Mouse (Mus musculus): ENCODE measurements around the gene Acoxl.
"Not testable (repeated sequence)": the region's sequence is repeated elsewhere in the genome, so short reads cannot be mapped to it uniquely, and the experiment has no call there.

Gene Acoxl

GRCm38 (mm10) chr2:128073603-128074002, 234.9 kb downstream of the Acoxl start:
- DNase-seq (ENCODE audit: extremely low read depth, low read depth): no peak

GRCm38 (mm10) chr2:128076936-128077335, 238.3 kb downstream of the Acoxl start:
- no peak for DNase-seq (ENCODE audit: extremely low read depth, low read depth)

DNA sequence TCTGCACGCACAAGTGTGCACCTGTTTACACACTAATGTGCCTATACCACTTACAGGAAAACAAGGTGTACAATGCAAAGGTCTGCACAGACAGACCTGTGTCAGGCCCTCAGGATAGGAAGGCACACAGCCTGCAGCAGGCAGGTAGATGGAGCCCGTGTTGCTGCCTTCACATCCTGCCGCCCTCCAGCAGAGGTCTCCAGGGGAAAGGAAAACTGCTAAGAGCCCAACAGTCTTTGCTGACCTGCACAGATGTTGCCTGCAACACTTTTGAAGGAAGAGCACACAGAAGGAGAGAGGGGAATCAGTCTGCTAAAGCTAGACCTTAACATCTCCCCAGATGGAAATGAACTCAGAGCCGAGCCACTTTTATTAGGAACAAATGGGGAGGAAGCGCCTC, 240.2 kb downstream of the Acoxl start:
- no peak for DNase-seq (ENCODE audit: extremely low read depth, low read depth)

DNA sequence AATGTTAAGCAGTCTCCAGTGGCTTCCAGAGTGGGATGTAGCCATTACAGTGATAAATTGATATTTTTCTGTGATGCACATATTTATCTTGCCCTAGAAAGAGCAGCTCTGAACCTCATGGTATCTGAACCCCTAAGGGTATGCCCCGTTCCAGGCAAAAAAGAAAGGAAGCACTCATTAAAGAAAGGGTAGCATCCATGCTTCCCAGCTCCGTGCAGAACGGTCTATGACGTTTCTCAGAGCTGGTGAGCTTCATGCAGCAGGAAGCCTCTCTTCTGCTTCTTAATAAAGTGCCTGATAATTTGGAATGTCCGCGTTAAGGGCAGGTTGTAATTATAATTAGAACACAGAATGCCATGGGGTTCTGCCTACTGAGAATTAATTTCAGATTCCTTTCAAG, 240.6 kb downstream of the Acoxl start:
- DNase-seq (ENCODE audit: extremely low read depth, low read depth): no peak

DNA sequence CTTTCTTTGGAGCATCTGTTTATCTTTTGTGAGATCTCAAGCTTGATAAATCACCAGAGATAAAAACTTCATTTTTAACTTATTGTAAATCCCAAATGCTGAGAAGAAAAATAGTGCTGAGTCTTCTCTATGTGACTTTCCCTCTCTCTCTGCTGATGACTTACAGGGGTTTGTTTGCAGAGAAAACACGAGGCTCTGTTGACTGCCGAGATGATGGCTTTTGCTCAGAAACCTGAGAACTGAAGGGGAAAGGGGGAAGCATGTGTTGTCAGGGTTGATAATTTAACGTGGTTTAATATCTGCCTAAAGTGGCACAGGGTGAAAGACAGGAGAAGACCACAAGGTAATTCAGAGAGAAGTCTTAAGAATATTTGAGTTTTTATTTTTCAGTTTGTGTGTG, 245.2 kb downstream of the Acoxl start:
- DNase-seq (ENCODE audit: extremely low read depth, low read depth): peak; percentile 72

DNA sequence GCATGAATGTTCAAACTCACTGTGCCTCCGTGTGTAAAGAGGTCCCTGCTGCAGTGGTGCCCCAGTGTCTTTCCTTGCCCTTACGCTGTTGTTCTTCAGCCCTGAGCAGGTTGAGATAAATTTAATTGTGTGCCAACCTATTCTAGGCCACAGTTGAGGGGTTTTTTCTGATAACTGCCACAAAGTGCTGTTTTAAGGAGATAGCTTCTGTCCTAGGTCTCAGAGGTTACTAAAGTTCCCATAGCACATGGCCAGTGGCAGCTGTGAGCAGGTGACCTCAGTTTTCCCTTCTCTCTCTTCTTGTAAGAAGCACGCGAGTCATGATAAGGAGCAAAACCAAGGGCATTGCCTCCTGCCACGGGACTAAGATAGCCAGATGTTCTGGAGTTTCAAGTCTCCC, 245.9 kb downstream of the Acoxl start:
- peak; percentile 99 for DNase-seq (ENCODE audit: extremely low read depth, low read depth)

- peak; percentile 94 for DNase-seq (ENCODE audit: extremely low read depth, low read depth)
Observed at GRCm38 (mm10) chr2:128085481-128085880, 246.8 kb downstream of the Acoxl start.

DNA sequence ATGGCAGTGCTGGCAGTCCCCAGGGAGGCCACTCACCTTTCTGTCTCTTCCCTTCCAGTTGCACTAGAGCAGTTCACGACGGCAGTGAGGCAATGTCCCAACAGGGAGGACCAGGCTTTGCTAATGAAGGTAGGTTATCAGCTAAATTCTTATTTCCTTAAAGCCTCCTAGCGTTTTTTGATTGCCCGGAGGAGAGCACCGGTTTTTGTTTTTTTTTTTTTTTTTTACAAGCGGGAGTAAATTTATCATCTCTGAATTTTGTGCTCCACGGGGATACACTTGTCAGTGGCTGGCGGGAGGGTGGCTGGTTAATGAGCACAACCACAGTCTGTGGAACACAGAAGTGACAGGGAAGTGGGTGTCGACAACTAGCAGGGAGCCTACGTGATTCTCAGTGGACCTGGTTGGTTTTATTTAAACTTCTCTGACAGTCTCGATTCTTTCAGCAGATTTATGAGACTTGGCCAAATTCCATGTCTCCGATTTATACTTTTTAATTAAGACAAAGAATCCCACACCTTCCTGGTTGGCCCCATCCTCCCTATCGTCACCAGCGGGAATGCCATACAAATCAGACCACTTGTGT, 247.7 kb downstream of the Acoxl start:
- DNase-seq (ENCODE audit: extremely low read depth, low read depth): peak; percentile 42

GRCm38 (mm10) chr2:128086996-128087526, 248.4 kb downstream of the Acoxl start:
- no peak for DNase-seq (ENCODE audit: extremely low read depth, low read depth)

GRCm38 (mm10) chr2:128087798-128088545, 249.3 kb downstream of the Acoxl start:
- no peak for DNase-seq (ENCODE audit: extremely low read depth, low read depth)

GRCm38 (mm10) chr2:128090283-128090885, 251.7 kb downstream of the Acoxl start:
- DNase-seq (ENCODE audit: extremely low read depth, low read depth): no peak

DNA sequence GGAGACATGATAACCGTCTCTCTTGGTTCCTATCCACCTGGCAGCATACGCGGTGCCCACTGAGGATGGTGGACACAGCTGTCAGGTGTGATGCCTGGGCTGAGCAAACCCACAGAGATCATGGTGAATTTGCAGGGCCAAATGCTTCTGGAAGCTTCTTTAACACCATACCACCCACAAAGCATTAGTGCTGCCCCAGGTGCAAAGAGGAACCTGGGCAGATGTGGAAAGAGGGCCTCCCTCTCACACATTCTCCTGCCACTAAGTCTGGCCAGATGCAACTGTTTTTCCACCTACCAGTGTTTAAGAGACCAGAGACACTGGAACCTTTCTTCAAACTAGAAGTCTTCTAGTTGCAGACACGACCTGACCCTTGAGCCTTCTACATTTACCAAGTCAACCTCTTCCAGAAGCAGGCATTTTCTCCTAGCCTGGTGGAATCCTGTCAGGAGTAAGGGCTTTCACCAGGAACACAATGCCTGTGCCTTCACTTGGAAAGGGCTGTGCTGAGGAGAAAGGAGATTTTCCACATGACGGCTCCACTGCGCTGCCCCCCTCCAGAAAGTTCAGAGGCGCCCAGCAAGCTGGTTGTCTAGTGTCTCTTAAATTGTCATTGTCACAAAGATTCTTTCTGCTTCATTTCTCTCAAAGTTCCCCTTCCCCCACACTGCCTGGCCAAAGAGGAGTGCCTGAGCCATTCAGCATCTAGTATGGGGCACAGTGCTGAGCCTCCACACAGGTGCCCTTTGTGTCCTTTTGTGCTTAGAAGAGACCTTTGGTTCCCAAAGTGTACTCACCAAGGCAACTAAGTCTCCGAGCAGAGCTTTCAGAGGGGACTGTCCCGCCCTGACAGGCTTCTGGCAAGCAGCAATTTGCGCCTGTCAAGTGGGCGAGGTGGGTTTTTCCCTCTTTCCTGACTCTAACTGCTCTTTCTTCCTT, 253.0 kb downstream of the Acoxl start:
- DNase-seq (ENCODE audit: extremely low read depth, low read depth): no peak

DNA sequence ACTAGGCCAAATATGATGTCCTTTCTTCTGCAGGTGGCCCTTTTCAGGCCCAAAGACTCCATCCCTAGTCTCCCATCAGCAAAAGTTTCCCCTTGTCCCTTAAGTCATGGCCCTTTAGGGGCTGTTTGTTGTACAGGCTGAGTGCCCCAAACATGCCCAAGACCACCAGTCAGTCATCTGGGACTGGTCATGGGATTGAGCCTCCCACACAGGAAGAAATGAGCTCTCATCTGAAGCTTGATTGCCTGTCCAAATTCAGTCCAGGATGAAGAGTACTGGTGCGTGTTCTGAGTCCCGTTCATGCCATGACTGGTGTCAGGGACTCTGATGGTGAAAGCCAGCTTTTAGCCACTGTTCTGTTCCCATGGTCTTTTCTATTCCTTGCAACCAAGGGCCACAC, 253.8 kb downstream of the Acoxl start:
- DNase-seq (ENCODE audit: extremely low read depth, low read depth): no peak

GRCm38 (mm10) chr2:128094196-128094595, 255.5 kb downstream of the Acoxl start:
- no peak for DNase-seq (ENCODE audit: extremely low read depth, low read depth)

DNA sequence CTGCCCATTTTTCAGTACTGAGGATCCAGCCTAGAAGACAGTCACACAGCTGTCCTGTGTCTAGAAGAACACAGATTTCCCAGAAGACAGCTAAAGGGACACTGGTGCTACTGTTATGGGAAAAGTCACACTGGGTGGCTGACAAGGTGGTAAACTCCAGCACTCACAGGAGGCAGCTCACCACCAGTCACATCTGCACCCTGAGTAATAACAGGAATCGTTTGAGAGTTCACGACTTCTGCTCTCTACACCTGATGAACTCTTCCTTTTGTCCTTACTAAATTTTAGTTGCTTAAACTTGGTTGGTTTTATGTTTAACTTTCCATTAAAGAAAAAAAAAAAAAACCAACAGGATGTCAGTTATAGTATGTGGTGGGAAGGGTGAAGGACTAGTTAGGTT, 255.9 kb downstream of the Acoxl start:
- DNase-seq (ENCODE audit: extremely low read depth, low read depth): no peak

GRCm38 (mm10) chr2:128095270-128095669, 256.6 kb downstream of the Acoxl start:
- DNase-seq (ENCODE audit: extremely low read depth, low read depth): no peak

GRCm38 (mm10) chr2:128096070-128096469, 257.4 kb downstream of the Acoxl start:
- no peak for DNase-seq (ENCODE audit: extremely low read depth, low read depth)

- DNase-seq (ENCODE audit: extremely low read depth, low read depth): not testable (repeated sequence)
Observed at GRCm38 (mm10) chr2:128098118-128098517, 259.4 kb downstream of the Acoxl start.

- DNase-seq (ENCODE audit: extremely low read depth, low read depth): no peak
Observed at GRCm38 (mm10) chr2:128102086-128102485, 263.4 kb downstream of the Acoxl start.

GRCm38 (mm10) chr2:128104815-128105214, 266.1 kb downstream of the Acoxl start:
- no peak for DNase-seq (ENCODE audit: extremely low read depth, low read depth)

- no peak for DNase-seq (ENCODE audit: extremely low read depth, low read depth)
Observed at GRCm38 (mm10) chr2:128105651-128106050, 267.0 kb downstream of the Acoxl start.
